Mouse (Mus musculus) midbrain, embryonic 12.5 days (tissue): ENCODE results near the gene Mmgt2. TPM values are rescaled to one million over a fixed set of nuclear protein-coding genes. Genes with fewer than 3 reads are reported as not detected.

Experiments used
- ATAC-seq: fragments of 200-750 bp; cut with Nextera tagmentation; 2 replicates; pipeline ENCODE4 v1.8.0; 2017; ENCODE audit warnings: low read depth, moderate TSS enrichment, moderate library complexity; ENCODE audit not compliant: low FRiP score
- H3K27ac ChIP-seq: fragments of 300-500 bp; sonication (generic); replicated peaks from 2 replicates; pipeline ENCODE4 v1.5.1; 2016; ENCODE audit warnings: mild to moderate bottlenecking
- H3K27me3 ChIP-seq: fragments of 300-500 bp; sonication (generic); 2 replicates; pipeline ENCODE4 v1.6.1; 2016; ENCODE audit warnings: mild to moderate bottlenecking
- H3K36me3 ChIP-seq: fragments of 300-500 bp; sonication (generic); 2 replicates; pipeline ENCODE4 v1.6.1; 2016
- H3K4me1 ChIP-seq: fragments of 300-500 bp; sonication (generic); 2 replicates; pipeline ENCODE4 v1.6.1; 2016
- H3K4me2 ChIP-seq: fragments of 300-500 bp; sonication (generic); replicated peaks from 2 replicates; pipeline ENCODE4 v1.6.1; 2016; ENCODE audit warnings: mild to moderate bottlenecking, moderate library complexity
- H3K4me3 ChIP-seq: fragments of 300-500 bp; sonication (generic); 2 replicates; pipeline ENCODE4 v1.5.1; 2016; ENCODE audit warnings: mild to moderate bottlenecking
- H3K9ac ChIP-seq: fragments of 300-500 bp; sonication (generic); replicated peaks from 2 replicates; pipeline ENCODE4 v1.6.1; 2016; ENCODE audit warnings: mild to moderate bottlenecking, moderate library complexity
- H3K9me3 ChIP-seq: fragments of 300-500 bp; sonication (generic); 2 replicates; pipeline ENCODE4 v1.6.1; 2016; ENCODE audit warnings: mild to moderate bottlenecking
- WGBS: fragments of 180-500 bp; shearing (Covaris S2); methylation state at CpG from one replicate; pipeline ENCODE4 v1.1.7; 2016; 5-methylcytosine and 5-hydroxymethylcytosine counted together
- polyA plus RNA-seq: library from polyadenylated mRNA; unstranded; fragments of >200 nt; fragmentation: Nextera tagmentation; extraction: Ambion mirVana; gene quantifications from 2 replicates; pipeline ENCODE4 v1.2.1, GENCODE M21; 2016

The Mmgt2 gene
- polyA plus RNA-seq, 1 experiment from 2014 or later = 39.9 TPM

- 28% methylated on average over 11 of the region's 11 CpGs for WGBS
- ATAC-seq = no peak
Measured at GRCm38 (mm10) chr11:62693299-62694184, 45.1 kb downstream of the Mmgt2 start.

GRCm38 (mm10) chr11:62695126-62695525 is 46.7 kb downstream of the Mmgt2 start:
- WGBS = 97% methylated on average over 8 of the region's 8 CpGs
- no peaks in the 10 kb centered on the region for H3K27me3 ChIP-seq
- no peak overlapping the region for H3K27ac ChIP-seq
- ATAC-seq = no peak
- H3K4me3 ChIP-seq = no peak overlapping the region
- H3K9me3 ChIP-seq = peaks cover 4% of the 10 kb centered on the region; the same call in 1 of the 2 replicates
- H3K36me3 ChIP-seq = no peaks in the 10 kb centered on the region
- no peaks in the 10 kb centered on the region for H3K4me1 ChIP-seq
- no peak overlapping the region for H3K4me2 ChIP-seq
- no peak overlapping the region for H3K9ac ChIP-seq

More at GRCm38 (mm10) chr11:62693299-62694184, 45.1 kb downstream of the Mmgt2 start:
- Histone ChIP-seq H3K27ac (no peak overlapping the region), H3K4me2 (no peak overlapping the region), H3K36me3 (no peaks in the 10 kb centered on the region), H3K9me3 (peaks cover 4% of the 10 kb centered on the region; the same call in 1 of the 2 replicates), H3K4me3 (no peak overlapping the region), H3K4me1 (no peaks in the 10 kb centered on the region), H3K27me3 (no peaks in the 10 kb centered on the region), H3K9ac (no peak overlapping the region)

GRCm38 (mm10) chr11:62699749-62700148 is 51.3 kb downstream of the Mmgt2 start:
- ATAC-seq = no peak
- no peaks in the 10 kb centered on the region for H3K4me1 ChIP-seq
- no peak overlapping the region for H3K9ac ChIP-seq
- H3K36me3 ChIP-seq = no peaks in the 10 kb centered on the region
- WGBS = 75% methylated on average over 4 of the region's 4 CpGs
- no peak overlapping the region for H3K4me2 ChIP-seq
- H3K9me3 ChIP-seq = peaks cover 4% of the 10 kb centered on the region; the same call in 1 of the 2 replicates
- no peak overlapping the region for H3K27ac ChIP-seq
- H3K27me3 ChIP-seq = no peaks in the 10 kb centered on the region
- H3K4me3 ChIP-seq = no peak overlapping the region

GRCm38 (mm10) chr11:62701218-62701617 is 52.8 kb downstream of the Mmgt2 start:
- H3K4me3 ChIP-seq = no peak overlapping the region
- no peak for ATAC-seq
- no peak overlapping the region for H3K27ac ChIP-seq
- no peaks in the 10 kb centered on the region for H3K9me3 ChIP-seq
- H3K36me3 ChIP-seq = no peaks in the 10 kb centered on the region
- H3K4me2 ChIP-seq = no peak overlapping the region
- no peaks in the 10 kb centered on the region for H3K4me1 ChIP-seq
- WGBS = 92% methylated on average over 1 of the region's 1 CpGs
- no peak overlapping the region for H3K9ac ChIP-seq
- no peaks in the 10 kb centered on the region for H3K27me3 ChIP-seq

- Histone ChIP-seq H3K36me3 (peaks cover 15% of the 10 kb centered on the region), H3K9ac (no peak overlapping the region), H3K27me3 (no peaks in the 10 kb centered on the region), H3K4me3 (no peak overlapping the region), H3K4me1 (no peaks in the 10 kb centered on the region), H3K27ac (no peak overlapping the region), H3K4me2 (no peak overlapping the region), H3K9me3 (no peaks in the 10 kb centered on the region)
- WGBS = 85% methylated on average over 2 of the region's 2 CpGs
- ATAC-seq = no peak
Measured at GRCm38 (mm10) chr11:62706141-62706540, 57.7 kb downstream of the Mmgt2 start.

- H3K27me3 ChIP-seq = no peaks in the 10 kb centered on the region
- no peak overlapping the region for H3K4me3 ChIP-seq
- 77% methylated on average over 7 of the region's 7 CpGs for WGBS
- H3K4me2 ChIP-seq = no peak overlapping the region
- no peak overlapping the region for H3K27ac ChIP-seq
- no peaks in the 10 kb centered on the region for H3K4me1 ChIP-seq
- H3K9me3 ChIP-seq = no peaks in the 10 kb centered on the region
- no peak overlapping the region for H3K9ac ChIP-seq
- peaks cover 31% of the 10 kb centered on the region for H3K36me3 ChIP-seq
- ATAC-seq = no peak
Measured at GRCm38 (mm10) chr11:62708252-62708651, 59.8 kb downstream of the Mmgt2 start.

- Histone ChIP-seq H3K27me3 (no peaks in the 10 kb centered on the region), H3K27ac (no peak overlapping the region), H3K4me2 (no peak overlapping the region), H3K4me3 (no peak overlapping the region), H3K36me3 (peaks cover 51% of the 10 kb centered on the region), H3K9ac (no peak overlapping the region), H3K4me1 (no peaks in the 10 kb centered on the region), H3K9me3 (no peaks in the 10 kb centered on the region)
- 95% methylated on average over 5 of the region's 5 CpGs for WGBS
- ATAC-seq = no peak
Measured at GRCm38 (mm10) chr11:62710657-62711056, 62.2 kb downstream of the Mmgt2 start.

Other genes starting within 250 kb of the Mmgt2 start
- 11.2 and 12.0 TPM in 2 replicates for gene Pigl, start 190.2 kb upstream of the Mmgt2 start, polyA plus RNA-seq
- 201 and 209 TPM in 2 replicates for gene Ncor1, start 190.1 kb upstream of the Mmgt2 start, polyA plus RNA-seq
- gene Cenpv, start 109.4 kb upstream of the Mmgt2 start, polyA plus RNA-seq = 73.6 and 86.9 TPM in 2 replicates
- 3,778 and 3,810 TPM in 2 replicates for gene Ubb, start 97.5 kb upstream of the Mmgt2 start, polyA plus RNA-seq
- 10.9 and 12.7 TPM in 2 replicates for gene Trpv2, start 74.2 kb upstream of the Mmgt2 start, polyA plus RNA-seq
- 12.8 and 16.6 TPM in 2 replicates for gene Lrrc75a, start 141 bp upstream of the Mmgt2 start, polyA plus RNA-seq
- gene Zfp287, start 83.2 kb downstream of the Mmgt2 start, polyA plus RNA-seq = 20.4 and 21.1 TPM in 2 replicates
- gene Gm10428, start 104.4 kb downstream of the Mmgt2 start, polyA plus RNA-seq = not detected in 2 replicates
- 31.8 and 34.0 TPM in 2 replicates for gene Zfp286, start 140.8 kb downstream of the Mmgt2 start, polyA plus RNA-seq
- gene Trim16, start 171.6 kb downstream of the Mmgt2 start, polyA plus RNA-seq = 4.5 and 6.1 TPM in 2 replicates
- gene Fbxw10, start 198.4 kb downstream of the Mmgt2 start, polyA plus RNA-seq = 0.45 and 0.64 TPM in 2 replicates
- gene Tvp23b, start 230.8 kb downstream of the Mmgt2 start, polyA plus RNA-seq = 45.1 and 46.1 TPM in 2 replicates